Mouse (Mus musculus) CD4-positive helper T cell, adult 2 months (primary cell): ENCODE results near the gene Krtap4-2.

ENCODE experiments used
- DNase-seq: peaks from one replicate; pipeline ENCODE4 v3.0.0-alpha.2; 2012; ENCODE audit warnings: low read depth, missing footprints, low spot score

The Krtap4-2 gene

GRCm38 (mm10) chr11:99590981-99591380 is 43.9 kb downstream of the Krtap4-2 start, which contains the start of gene Krtap1-3:
Krtap1-3 (minus strand) TSS chr11:99591339.
- DNase-seq: no peak

- no peak for DNase-seq
Observed at GRCm38 (mm10) chr11:99585096-99585495, 49.8 kb downstream of the Krtap4-2 start.
